Mouse (Mus musculus) left cerebral cortex, postnatal 25 days (tissue): ENCODE measurements at regions not wholly inside any gene's neighbourhood (a gene's known extent, or its start where the extent isn't known, plus 50 kb on each side); places are given as distances from the start of the nearest gene placed in this dataset.
A peak's percentile ranks its signal among the peaks of the same experiment; 100 is the strongest.

Experiments
- DNase-seq, 2 experiments: peaks; one replicate each; pipeline ENCODE4 v3.0.0; 2022; ENCODE audit warnings: low spot score in 2 of 2, mixed read lengths in 1 of 2
- intact Hi-C: fragments of 180-260 bp; cut with DNase I; formaldehyde crosslinking; loops from one replicate; pipeline ENCODE4 v1.15.1; 2025

DNA sequence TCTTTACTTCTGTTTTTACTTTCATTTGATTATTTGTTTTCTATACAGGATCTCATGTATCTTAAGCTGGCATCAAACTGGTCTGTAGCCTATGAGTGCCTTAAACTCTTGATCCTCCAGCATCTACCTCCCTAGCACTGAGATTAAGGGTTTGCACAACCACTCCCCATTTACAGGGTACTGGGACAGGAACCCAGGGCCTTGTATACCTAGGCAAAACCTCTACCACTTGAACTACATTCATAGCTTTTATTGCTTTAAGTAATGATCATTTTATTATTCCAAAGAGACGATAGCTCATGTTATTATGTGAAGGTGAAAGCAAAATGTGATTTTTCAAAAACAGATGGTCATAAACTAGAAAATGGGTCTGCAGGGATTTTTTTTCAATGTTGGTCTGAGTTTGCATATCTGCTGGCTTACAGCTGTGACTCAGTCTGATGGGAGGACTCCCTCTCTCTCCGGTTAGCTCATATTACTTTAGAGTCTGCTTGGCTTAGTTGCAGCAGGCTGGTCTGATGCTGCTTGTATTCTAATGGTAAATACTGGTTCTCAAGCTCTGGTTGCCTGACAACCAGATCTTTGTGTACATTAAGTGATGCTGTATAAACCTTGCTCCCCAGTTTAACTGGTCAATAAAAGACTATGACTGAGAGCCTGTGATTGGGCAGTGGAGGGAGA is 735.5 kb downstream of the Tmem132b start:
- peak in 1 of 2 experiments; percentile 32 for DNase-seq
- intact Hi-C loops = loop anchor here (5.0 kb wide), 1 partner anchor 65 kb away; no protein-coding TSS in a partner anchor

DNA sequence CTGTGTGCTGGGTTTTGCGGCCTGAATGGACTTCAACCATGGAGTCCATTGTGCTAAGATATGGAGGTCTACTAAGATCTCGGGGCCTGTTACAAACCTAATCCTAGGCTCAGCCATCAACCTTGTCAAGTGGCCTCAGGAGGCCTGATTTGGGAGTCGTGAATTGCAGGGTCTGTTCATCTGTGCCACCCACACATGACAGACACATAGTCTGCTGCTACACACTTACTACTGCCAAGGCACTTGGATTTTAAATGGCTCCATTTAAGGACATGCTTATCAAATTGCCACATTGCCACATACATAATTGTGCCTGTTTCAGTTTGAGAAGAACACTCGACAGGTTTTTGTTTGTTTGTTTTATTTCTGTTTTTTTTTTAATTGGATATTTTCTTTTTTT is 737.0 kb downstream of the Tmem132b start:
- peak in 1 of 2 experiments; percentile 29 for DNase-seq
- intact Hi-C loops = loop anchor here (5.0 kb wide), 1 partner anchor 66 kb away; no protein-coding TSS in a partner anchor

DNA sequence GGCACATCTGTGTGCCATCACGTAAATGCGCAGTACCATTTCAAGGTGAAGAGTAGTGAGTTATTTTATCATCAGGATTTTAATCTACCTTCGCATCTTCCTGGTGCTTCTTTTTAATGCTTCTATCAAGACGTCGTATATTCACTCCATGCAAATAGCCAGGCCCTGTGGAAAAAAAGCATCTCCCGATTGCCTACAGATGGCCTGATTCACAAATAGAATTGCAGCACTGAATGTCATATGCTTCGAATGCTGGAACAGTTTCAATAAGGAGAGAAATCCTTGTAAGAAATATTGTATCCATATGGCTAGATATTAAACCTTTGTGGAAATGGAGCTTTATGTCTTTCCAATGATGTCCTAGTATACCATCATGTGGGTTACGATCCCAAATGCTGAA is 742.7 kb downstream of the Tmem132b start:
- peak; percentile 25 to 78 for DNase-seq
- intact Hi-C loops = no loop called here

DNA sequence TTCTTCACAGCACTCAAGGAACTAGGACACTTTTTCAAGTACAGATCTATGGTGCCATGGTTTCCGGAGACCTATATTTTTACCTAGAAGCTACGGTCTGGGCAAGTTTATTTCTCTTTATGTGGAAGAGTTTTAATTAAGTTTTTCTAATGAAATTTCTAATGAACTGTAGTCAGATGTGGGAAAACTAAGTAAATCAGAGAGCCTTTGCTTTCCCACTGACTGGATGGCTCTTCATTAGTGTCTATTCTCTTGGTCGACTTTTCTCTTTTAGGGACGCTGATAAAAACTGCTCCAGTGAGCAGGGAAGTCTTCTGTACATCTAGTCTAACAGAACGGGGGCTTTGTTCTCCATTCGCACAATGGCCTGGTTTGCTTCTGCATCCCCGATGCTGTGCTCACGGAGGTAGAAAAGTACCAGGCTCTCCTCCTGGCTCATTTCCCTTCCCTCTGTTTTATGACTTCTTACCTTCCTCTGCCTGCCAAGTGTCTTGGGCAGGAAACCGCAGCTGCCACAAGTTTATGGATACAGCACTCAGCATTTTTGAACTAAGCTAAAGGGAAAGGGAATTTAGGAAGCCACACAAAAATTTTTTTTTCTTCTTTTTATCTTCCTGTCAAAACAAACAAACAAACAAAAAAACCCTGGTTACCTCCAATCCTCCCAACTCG is 749.6 kb downstream of the Tmem132b start:
- intact Hi-C loops = no loop called here
- DNase-seq = no peak

DNA sequence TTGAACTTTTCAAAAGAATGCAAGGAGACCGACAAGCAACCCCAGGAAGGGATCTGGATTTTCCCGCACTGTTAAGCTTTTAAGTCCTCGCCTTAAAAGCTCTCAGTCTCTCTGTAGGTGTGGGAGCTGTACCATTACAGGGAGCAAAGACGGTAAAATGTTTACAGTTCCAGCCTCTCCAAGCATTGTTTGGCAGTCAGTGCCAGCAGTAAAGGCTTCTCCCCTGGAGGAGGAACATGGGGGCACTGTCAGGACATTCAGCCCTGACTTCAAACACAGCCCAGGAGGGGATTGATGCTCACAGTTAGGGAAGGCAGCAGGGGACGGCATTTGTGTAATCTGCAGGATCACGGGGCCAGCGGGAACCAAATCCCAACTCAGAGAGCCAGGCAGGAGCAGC is 750.2 kb downstream of the Tmem132b start:
- intact Hi-C loops = no loop called here
- no peak for DNase-seq

DNA sequence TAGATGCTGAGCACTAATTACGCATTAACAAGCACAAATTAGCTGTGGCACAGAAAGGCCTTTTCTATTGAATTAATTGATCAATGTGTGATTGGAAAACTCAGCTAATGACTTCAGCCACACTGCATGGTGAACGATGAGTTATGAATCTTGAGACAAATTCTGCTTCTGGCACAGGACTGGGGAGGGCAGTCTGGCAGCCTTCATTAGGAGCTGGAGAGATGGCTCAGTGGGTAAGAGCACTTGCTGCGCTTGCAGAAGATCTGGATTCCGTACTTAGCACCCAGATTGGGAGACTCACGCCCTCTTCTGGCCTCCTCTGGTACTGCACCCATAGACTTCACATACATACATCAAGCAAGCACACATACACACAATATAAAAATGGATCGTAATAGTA is 793.3 kb downstream of the Tmem132b start:
- intact Hi-C loops = no loop called here
- no peak for DNase-seq

DNA sequence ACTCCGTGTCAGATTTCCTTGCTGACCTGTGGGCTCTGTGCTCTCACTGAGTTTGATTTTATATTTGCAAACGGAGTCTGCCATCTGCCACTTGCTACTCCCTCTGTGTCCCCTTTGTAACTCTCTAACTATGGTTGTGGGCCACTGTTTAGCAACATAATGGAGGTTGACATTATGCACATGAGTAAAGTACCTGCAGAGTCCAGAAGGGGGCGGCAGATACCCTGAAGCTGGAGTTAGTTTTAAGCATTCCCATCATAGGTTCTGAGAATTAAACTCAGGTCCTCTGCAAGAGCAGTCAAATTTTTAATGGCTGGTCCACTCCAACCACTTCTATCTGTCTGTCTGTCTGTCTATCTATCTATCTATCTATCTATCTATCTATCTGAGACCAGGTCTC is 796.7 kb downstream of the Tmem132b start:
- no peak for DNase-seq
- intact Hi-C loops = no loop called here

DNA sequence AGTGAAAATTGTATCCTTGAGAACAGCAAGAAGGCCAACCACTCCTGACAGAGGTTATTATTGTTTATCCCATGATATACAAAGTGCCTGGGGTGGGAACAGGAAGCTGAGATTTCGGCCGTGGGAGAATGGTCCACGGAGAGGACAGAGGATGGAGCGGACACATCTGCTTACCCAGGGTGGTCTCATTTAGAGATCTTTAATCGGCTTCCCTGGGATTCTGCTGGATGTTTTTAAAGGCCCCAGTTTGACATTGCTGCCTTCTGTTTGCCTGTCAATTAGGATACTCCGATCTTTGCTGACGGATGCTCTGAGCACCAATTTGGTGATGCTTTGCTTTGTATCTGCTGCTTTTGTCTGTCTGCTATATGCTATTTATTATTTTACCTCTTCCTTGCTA is 803.5 kb downstream of the Tmem132b start:
- intact Hi-C loops = no loop called here

DNA sequence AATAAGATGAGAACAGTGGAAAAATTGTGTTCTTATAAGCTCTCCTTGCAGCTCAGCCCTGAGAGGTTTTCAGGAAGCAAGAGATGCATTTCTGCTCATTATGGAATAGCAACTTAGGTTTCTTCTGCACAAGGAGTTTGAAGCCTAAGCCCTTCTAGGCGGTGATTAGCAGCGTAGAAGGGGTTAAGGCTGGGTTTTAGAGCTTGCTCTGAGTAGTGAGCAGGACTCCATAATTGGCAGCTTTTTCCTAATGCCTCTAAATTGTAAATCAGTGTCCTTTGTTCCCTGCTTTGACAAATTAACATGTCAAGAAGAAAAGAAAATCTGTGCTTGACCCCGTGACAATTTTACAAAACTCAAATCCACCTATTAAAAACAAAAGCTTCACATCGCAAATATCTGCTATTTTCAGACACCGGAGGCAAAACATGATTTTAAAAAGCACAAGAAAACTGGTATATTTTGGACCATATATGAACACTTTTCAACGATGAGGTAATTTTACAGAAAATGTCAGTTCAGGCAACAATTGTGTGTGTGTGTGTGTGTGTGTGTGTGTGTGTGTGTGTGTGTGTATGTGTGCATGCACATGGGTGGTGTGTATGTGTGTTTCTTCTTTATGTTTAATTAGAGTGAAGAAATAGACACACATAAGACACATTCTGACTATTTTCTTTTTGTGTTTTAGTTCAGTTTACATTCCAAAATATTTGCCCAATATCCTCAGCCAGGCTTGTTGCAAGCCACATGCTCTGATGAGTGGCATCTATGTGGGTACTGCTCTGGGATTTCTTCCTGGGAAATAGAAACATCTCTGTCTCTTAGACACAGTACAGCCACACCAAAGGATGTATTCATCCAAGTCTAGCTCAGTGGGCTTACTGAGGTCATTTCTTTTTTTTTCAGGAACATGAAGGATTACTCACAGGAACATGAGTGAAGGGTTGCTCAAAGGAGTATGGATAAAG is 804.3 kb downstream of the Tmem132b start:
- intact Hi-C loops = no loop called here
- no peak for DNase-seq

More for the DNA sequence above, 803.5 kb downstream of the Tmem132b start:
- no peak for DNase-seq

DNA sequence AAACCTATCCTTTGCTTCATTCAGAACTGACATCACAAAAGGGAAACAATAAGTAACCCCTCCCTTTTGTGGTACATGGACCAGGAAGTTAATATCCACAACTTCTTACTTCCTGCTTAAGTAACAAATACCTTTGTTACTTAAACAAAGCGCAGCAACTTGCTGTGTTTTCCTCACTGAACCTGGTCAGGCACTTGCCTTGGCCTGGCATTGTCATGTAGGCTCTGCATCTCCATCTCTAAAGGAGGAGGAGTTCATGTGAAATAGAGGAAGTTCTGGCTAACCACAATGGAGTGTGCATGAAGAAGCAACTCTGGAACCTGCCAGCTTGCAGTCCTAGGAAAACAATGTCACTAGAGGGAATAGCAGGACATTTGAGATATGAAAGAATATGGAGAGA is 806.3 kb downstream of the Tmem132b start:
- intact Hi-C loops = no loop called here
- no peak for DNase-seq

DNA sequence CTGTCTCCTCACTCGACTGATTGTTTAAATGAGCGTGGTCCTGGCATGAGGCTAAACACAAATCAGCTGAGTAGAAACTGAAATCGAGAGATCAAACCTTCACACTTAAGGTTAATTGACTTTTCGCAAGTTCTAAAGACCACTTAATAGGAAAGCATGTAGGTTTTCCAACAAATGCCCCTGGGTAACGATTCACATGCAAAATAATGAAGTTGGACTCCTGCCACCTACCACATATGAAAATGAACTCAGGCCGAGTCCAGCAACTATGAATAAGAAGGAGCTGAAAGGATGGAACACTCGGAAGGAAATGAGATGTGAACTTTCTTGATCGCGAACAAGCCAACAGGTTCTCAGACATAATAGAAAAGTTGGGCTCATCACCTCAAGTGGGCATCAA is 812.0 kb downstream of the Tmem132b start:
- no peak for DNase-seq
- intact Hi-C loops = no loop called here

DNA sequence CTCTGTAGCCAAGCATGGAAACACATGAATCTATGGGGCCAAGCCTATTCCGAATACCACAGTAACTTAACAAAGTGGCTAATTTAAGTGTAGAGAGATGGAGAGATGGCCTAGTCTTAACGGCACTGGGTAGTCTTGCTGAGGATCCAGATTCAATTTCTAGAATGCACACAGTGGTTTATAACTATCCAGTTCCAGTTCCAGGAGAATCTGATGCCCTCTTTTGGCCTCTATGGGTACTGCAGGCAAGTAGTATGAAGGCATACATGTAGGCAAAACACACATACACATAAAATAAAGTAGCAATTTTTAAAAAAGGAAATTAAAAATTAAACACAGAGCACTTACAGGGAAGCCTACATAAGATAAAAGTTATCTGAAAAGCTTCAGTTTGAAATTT is 819.4 kb downstream of the Tmem132b start:
- DNase-seq = no peak
- intact Hi-C loops = no loop called here

DNA sequence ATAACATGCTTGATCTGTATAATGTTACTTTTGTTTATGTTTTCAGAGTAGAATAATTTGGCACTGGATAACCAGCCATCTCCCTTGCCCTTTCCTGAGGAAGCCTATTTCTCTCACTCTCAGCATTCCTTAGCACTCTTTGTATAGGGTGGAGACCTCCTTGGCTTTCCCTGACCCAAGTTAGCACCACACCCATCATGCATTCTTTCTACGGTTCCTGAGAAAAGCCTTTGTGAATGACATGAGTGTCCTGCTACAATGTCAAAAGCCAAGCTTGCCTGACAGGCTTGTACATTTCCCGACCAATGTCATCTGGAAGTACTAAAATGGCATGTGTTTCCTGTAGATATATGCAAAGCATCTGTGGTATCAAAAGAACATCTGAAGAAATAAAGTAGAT is 837.9 kb downstream of the Tmem132b start:
- DNase-seq = no peak
- intact Hi-C loops = no loop called here

DNA sequence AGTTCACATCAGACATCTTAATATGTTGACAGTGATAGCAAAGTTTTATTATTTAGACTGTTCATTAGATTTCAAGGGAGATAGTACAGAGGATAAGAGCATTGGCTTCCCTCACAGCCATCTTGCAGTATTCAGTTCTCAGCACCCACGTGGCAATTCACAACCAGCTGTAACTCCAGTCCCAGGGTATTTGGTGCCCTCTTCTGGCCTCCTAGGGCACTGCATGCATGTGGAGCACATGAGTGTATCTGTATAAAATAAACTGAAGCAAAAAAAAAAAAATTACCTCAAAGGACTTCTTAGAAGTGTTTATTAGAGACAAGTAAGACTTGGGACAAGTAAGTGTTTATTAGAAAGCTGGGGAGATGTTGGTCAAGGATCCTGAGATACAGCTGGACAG is 849.3 kb upstream of the Tmem132c start:
- intact Hi-C loops = no loop called here
- DNase-seq = no peak

DNA sequence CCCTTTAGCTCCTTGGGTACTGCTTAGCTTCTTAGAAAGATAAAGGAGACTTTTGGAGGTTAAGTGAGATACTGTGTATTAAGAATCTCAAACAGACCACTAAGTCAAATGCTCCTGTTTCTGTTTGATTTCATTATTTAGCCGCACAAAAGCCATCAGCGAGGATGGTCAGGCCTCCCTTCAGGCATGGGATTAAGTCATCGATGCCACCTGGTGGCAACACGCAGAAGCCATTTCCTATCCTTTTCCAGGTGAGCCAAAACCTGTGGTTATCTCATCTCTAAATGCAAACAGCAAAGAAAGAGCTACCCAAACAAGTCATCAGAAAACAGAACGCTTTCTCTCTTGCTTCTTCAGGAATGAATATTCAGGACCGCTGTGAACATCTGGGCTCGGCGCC is 846.3 kb upstream of the Tmem132c start:
- DNase-seq = peak; percentile 30 to 33
- intact Hi-C loops = loop anchor here (1.0 to 5.0 kb wide), 2 partner anchors 188 to 866 kb away; no protein-coding TSS in a partner anchor

DNA sequence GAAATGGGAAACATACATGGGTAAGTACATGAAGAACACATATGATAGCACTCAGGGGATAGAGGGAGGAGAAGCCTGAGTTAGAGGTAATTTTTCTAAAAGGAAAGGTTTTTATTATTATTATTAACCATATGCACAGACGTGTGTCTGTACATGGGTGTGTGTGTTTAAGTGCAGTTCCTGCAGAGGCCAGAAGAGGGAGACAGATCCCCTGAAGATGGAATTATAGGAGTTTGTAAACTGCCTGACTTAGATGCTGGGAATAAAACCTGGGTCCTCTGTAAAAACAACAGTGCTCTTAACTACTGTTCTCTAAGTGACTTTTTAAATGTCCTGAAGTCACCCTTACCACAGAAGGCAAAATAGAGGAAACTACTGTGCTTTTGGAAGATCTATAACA is 809.9 kb upstream of the Tmem132c start:
- intact Hi-C loops = no loop called here
- DNase-seq = no peak

DNA sequence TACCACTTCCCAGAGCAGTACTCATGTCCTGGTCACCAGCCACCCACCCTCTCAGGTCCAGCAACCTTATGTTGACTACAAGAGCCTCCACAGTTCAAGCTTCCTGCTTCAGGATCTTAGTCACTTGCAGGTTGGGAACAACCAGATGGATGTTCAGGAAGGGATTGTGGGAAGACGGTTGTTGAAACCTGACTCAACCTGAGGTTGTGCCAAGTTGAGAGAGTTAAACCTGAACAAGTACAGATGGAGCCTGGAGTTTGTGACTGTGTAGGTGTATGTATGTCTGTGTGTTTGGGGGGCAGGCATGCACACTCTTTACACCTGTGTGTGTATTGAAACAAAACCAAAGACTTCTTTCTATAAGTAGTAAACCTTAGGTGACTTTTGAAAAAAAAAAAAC is 802.9 kb upstream of the Tmem132c start:
- intact Hi-C loops = no loop called here

DNA sequence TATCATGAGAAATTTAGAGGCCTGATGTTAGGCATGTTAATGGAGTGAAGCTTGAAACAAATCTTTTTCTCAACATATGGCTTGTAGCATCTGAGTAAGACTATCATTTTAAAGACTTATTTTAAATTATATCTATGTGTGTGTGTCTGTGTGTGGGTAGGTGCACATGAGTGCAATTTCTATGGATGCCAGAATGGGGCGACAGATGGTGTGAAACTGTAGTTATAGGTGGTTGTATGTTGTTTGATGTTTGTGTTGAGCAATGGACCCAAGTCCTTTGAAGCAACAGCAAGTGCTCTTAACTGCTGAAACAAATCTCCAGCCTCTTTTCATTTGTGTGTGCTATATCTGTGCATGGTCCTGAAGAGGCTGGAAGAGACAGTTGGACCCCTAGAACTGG is 801.1 kb upstream of the Tmem132c start:
- peak; percentile 6 to 79 for DNase-seq
- intact Hi-C loops = no loop called here

More for the DNA sequence above, 802.9 kb upstream of the Tmem132c start:
- peak in 1 of 2 experiments; percentile 76 for DNase-seq

DNA sequence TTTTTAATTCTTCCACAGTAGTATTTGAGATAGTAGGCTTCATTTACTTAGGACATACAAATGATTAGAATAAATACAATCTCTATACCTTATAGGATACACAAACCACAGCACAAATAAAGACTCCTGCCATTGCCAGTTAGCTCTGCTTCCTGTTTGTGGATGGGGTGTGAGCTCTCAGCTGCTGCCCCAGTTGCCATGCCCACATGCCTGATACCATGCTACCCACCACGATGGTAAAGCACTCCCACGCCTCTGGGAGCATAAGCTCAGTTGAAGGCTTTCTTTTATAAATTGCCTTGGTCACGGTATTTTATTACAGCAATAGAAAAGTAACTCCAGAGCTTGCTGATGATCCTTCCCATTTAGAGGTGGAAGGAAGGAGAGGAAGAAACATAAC is 765.8 kb upstream of the Tmem132c start:
- DNase-seq = no peak
- intact Hi-C loops = no loop called here

DNA sequence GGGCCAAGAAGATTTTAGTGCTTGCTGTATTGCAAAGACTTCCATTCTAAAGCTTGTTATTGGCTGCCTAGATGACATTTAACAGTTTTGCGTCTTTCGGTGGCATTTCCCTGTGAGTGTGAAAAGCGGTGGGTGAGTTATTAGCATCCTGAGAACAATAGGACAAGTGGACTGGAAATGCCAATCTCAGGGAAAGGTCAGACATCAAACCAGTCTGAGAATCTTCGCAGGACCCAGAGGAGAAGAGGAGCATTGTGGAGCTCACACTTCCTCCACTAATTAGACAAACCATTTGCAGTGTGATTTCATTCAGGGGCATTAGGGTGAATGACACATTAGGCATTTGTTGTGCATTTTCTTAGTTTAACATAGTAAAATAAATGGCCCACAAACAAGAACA is 719.5 kb upstream of the Tmem132c start:
- DNase-seq = no peak
- intact Hi-C loops = no loop called here
